Mouse (Mus musculus) E14TG2a.4 (cell line): Measurements from ENCODE around the gene Ttll11.

Source experiments
- H3K27me3 ChIP-seq: 2 replicates; pipeline ENCODE4 v1.6.1; 2014; ENCODE audit warnings: low read length, control low read depth; ENCODE audit not compliant: insufficient read depth
- H3K36me3 ChIP-seq: 2 replicates; pipeline ENCODE4 v1.6.1; 2014; ENCODE audit warnings: low read length, control low read depth; ENCODE audit not compliant: insufficient read depth
- H3K4me1 ChIP-seq: replicated peaks from 2 replicates; pipeline ENCODE4 v1.6.1; 2014; ENCODE audit warnings: low read depth, low read length, control low read depth
- H3K4me3 ChIP-seq: replicated peaks from 2 replicates; pipeline ENCODE4 v1.5.1; 2014; ENCODE audit warnings: mild to moderate bottlenecking, low read length
- H3K9me3 ChIP-seq: 2 replicates; pipeline ENCODE4 v1.6.1; 2014; ENCODE audit warnings: low read length, control low read depth
- CTCF ChIP-seq: conservative IDR thresholded peaks from 2 replicates; pipeline ENCODE4 v1.5.1; 2014; ENCODE audit warnings: low read length
- NANOG ChIP-seq: IDR thresholded peaks from 2 replicates; pipeline ENCODE4 v1.6.1; 2014; ENCODE audit warnings: borderline replicate concordance, low read length, mixed read lengths
- POU5F1 ChIP-seq: IDR thresholded peaks from 2 replicates; pipeline ENCODE4 v1.6.1; 2014; ENCODE audit warnings: low read length, borderline replicate concordance

Gene Ttll11

DNA sequence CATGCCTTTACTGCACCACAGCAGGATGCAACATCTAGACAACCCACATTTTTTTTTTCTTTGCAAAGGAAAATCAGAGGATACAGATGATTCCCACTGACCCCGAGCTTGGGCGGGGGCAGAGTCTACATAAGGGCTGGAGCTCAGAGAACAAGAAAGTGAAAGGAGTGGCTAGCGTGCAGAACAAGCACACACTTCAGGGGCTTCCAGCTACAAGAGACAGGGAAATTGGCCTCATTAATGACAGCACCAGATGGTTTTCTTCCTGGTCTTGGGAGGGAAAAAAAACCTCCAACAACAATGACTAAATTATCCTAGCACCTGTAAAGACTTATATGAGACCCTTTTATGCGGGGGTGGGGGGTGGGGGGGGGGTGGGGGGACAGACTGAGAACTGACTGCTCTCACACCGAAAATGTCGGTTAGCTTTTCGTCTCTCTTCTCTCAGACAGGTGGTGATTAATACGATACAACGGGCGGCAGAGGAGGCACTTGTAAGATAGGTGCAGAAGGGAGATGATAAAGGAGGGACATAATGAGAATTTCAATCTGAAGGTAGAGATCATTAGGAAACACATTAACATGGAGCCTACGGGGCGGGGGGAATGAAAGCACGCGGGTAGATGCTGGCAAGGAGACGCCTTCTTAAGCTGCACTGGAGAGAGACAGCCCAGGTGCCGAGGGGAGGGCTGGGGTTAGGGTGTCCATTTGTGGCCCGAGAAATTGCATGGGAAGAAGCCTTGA lies 128.1 kb downstream of the Ttll11 start:
- H3K9me3 ChIP-seq: peaks cover 3% of the 10 kb centered on the region; the same call in 1 of the 2 replicates
- H3K36me3 ChIP-seq: no peaks in the 10 kb centered on the region
- H3K4me3 ChIP-seq: no peak overlapping the region
- H3K27me3 ChIP-seq: peaks cover 49% of the 10 kb centered on the region
- TF ChIP-seq POU5F1 (no peak), NANOG (no peak), CTCF (no peak)
- H3K4me1 ChIP-seq: peaks cover 48% of the 10 kb centered on the region

DNA sequence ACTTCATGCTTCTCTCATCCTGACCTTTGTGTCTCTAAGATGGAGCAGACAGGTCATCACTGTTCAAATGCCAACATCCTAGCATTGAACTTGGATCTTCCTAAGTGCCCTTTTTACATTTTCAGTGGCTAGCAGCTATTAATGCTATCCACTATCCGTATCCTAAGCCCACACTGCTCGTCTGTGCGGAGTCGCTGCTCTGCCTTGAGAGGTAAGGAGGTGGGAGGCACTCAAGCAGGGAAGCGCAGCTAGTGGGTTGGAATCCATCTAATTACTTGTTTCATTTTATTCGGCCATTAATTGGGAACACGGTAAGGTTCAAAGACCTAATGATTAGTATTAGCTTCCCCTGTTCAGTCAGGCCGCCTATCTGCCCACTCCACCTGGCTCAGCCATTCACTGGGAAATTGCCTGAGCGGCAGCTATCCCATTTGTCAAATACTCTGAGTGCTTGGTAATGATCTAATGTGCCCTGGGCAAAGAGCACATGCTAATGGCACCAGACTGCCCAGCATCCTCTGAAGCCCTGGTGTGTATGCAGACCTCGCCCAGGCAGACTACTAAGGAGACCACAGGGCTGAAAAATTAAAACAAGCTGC lies 130.0 kb downstream of the Ttll11 start:
- Histone ChIP-seq H3K27me3 (peaks cover 57% of the 10 kb centered on the region), H3K9me3 (peaks cover 3% of the 10 kb centered on the region; the same call in 1 of the 2 replicates), H3K4me3 (no peak overlapping the region), H3K4me1 (peaks cover 61% of the 10 kb centered on the region), H3K36me3 (no peaks in the 10 kb centered on the region)
- TF ChIP-seq POU5F1 (no peak), NANOG (no peak), CTCF (no peak)

DNA sequence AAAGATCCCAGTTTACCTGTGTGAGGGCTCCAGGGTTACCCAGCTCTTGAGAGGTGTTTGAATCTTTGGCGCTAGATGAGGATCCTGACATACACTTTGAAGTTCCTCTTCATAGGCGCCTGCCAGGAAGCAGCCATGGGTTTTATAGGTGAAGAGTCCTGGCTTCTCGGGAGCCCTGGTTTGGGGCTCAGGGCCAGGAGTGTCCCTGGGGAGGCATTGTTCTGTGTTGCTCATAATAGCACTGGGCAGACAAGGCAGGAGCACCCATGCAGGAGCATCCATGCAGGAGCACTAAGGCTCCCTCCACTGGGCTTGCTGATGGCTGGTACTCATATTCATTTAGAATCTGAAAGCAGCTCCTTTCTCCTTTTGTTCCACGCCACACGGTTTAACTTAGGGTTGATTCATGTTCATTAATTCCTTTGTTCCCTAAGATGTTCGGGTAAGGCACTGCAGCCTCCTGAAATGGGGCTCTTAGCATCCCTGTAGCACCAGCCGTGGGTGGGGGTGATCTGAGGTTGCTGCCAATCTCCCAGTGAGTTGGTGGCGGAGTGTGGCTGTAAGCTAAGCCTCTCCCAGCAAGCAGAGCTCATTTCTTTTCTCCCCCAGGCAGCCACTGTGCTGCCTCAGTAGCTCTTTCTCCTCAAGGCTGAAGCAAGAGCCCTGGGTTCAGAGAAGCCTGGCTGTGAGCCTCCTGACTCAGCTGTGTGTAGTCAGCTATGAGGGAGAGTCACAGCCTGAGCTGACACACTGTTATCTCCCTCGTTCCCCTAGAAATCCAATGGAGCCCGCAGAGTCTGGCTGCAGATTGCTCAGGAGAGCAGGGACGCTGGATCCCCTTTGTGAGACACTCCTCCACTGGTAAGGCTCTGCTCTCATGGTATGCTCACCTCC lies 133.9 kb downstream of the Ttll11 start:
- H3K4me3 ChIP-seq: no peak overlapping the region
- H3K36me3 ChIP-seq: no peaks in the 10 kb centered on the region
- peaks cover 75% of the 10 kb centered on the region for H3K4me1 ChIP-seq
- peaks cover 51% of the 10 kb centered on the region for H3K27me3 ChIP-seq
- TF ChIP-seq CTCF: no peak
- peak; percentile 100 for TF ChIP-seq NANOG
- H3K9me3 ChIP-seq: peaks cover 3% of the 10 kb centered on the region; the same call in 1 of the 2 replicates

DNA sequence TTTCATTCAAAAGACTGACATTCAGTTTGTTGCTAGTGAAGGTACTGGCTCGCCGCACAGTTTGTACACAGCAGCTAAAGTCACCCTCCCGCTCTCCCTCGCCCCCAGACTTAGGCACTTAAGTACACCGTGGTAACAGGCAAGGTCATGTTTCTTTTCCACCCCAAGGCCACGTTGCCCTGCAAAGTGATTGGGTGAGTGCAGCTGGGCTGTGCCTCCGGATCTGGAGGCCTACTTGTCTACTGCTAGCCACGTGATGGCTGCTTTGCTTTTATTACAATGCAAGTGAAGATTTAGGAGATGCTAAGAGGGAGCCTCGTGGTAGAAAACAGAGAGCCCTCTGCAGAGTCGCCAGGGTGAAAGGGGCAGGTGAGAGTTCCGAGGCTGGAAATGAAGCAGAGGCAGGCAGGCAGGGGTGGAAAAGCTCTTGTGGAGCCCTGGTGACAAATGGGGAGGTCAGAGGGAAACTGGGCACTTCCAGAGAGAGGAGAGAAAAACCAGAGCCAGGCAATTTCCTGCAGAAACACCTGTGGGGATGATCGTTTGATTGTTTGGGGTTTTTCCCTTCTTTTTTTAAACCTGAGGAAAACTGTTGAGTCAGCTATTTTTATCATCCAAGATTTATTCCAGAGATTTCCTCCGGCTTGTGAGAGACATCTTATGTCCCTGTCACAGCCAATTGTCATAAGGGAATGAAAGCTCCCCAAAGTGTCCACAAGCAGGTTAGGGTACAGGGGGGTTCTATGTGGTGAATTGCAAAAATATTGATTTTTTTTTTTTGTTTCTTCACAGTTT lies 135.6 kb downstream of the Ttll11 start:
- Histone ChIP-seq H3K4me3 (no peak overlapping the region), H3K9me3 (peaks cover 5% of the 10 kb centered on the region; the same call in 1 of the 2 replicates), H3K4me1 (peaks cover 75% of the 10 kb centered on the region), H3K36me3 (no peaks in the 10 kb centered on the region), H3K27me3 (peaks cover 40% of the 10 kb centered on the region)
- TF ChIP-seq NANOG (no peak), CTCF (no peak), POU5F1 (no peak)

DNA sequence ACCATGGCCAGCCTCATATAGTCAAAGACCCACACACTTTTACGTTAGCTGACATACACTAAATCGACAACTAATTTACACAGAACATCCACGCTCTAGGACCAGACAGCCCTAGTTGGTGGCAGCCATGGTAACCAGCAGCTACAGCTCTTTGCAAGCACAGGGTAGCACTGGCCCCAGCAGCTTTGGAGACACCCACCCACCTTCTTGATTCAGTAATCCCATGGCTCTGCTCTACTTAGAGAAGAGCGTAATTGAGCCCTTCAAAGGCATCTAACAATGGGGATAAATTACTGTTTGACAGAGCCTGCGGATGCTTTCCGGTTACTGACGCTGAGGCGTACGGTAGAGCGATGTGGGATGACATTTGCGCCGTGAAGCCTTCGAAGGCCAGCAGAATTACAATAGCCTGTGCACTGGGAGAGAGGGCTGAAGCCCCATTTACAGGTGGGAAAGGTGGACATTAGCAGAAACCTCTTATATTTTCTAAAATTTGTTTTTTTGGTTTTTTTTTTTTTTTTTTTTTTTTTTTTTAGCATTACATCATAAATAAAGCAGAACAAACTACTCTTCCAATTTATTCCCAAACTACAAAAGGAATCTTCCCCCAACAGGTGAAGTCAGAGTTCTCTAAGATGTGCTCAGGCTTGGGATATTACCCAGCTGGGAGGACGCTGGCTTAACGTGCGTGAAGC lies 136.8 kb downstream of the Ttll11 start:
- Histone ChIP-seq H3K4me1 (peaks cover 72% of the 10 kb centered on the region), H3K36me3 (no peaks in the 10 kb centered on the region), H3K9me3 (peaks cover 13% of the 10 kb centered on the region), H3K4me3 (no peak overlapping the region), H3K27me3 (peaks cover 36% of the 10 kb centered on the region)
- TF ChIP-seq POU5F1 (no peak), CTCF (no peak), NANOG (no peak)

- H3K4me3 ChIP-seq: no peak overlapping the region
- H3K4me1 ChIP-seq: peaks cover 66% of the 10 kb centered on the region
- no peaks in the 10 kb centered on the region for H3K36me3 ChIP-seq
- H3K9me3 ChIP-seq: peaks cover 23% of the 10 kb centered on the region
- TF ChIP-seq CTCF (peak; percentile 22), POU5F1 (no peak), NANOG (no peak)
- H3K27me3 ChIP-seq: peaks cover 27% of the 10 kb centered on the region
Observed at GRCm38 (mm10) chr2:35841841-35842420, 137.8 kb downstream of the Ttll11 start.
